Mouse (Mus musculus): ENCODE results near the gene Rcsd1.

DNA sequence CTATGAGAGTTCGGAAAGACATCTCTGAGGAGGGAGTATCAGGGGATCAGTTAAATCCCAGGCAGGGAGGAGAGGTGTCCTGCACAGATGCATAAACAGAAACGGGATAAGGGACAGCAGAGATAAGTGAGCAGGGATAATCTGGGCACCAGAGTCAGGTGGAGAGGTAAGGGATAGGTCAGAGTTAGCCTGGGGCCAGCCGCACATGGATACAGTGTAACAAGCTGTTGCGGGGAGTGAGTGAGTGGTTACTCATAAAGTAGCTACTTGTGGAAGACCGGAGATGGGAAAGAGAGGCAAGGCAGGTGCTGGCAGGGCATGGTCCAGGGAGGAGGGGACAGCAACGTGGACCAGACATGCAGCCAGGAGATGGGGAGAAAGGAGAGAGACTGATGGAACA, 39.5 kb downstream of the Rcsd1 start:
- TF ChIP-seq JUND (conservative IDR thresholded peaks at IDR 0.05; ENCODE audit: low read depth, low read length) (no peak), MXI1 (IDR thresholded peaks at IDR 0.05; ENCODE audit: low read depth, low read length) (no peak), POLR2A (IDR thresholded peaks at IDR 0.05; ENCODE audit: low read depth, low read length) (no peak), CTCF (conservative IDR thresholded peaks at IDR 0.05 in 1 of 2, IDR thresholded peaks at IDR 0.05 in 1 of 2; ENCODE audit: low read depth in 2 of 2, low read length in 2 of 2) (no peak), NRF1 (IDR thresholded peaks at IDR 0.05; ENCODE audit: low read depth, low read length) (no peak), EP300 (IDR thresholded peaks at IDR 0.05; ENCODE audit: low read length) (no peak)
